Mouse (Mus musculus) small intestine, adult 2 months (tissue): ENCODE results near the gene Krtap20-2. TPM values are rescaled to one million over a fixed set of nuclear protein-coding genes. Genes with fewer than 3 reads are reported as not detected.
"Not testable (repeated sequence)": the region's sequence is repeated elsewhere in the genome, so short reads cannot be mapped to it uniquely, and the experiment has no call there.

Source experiments
- H3K27ac ChIP-seq: fragments of 200-500 bp; 2 replicates; pipeline ENCODE4 v1.5.1; 2012; ENCODE audit warnings: low read depth, low read length, control low read depth, inconsistent platforms; ENCODE audit not compliant: insufficient read depth
- H3K27me3 ChIP-seq: fragments of 200-500 bp; 2 replicates; pipeline ENCODE4 v1.6.1; 2012; ENCODE audit warnings: mild to moderate bottlenecking, moderate library complexity, low read length, inconsistent platforms; ENCODE audit not compliant: control insufficient read depth, insufficient read depth
- H3K36me3 ChIP-seq: fragments of 200-500 bp; 2 replicates; pipeline ENCODE4 v1.6.1; 2012; ENCODE audit warnings: mild to moderate bottlenecking, low read length, control low read depth, inconsistent platforms; ENCODE audit not compliant: control insufficient read depth, insufficient read depth
- H3K4me1 ChIP-seq: fragments of 200-500 bp; 2 replicates; pipeline ENCODE4 v1.6.1; 2012; ENCODE audit warnings: low read length, inconsistent platforms, mixed read lengths; ENCODE audit not compliant: control insufficient read depth, insufficient read depth, insufficient read length
- H3K4me3 ChIP-seq: fragments of 200-500 bp; 2 replicates; pipeline ENCODE4 v1.5.1; 2012; ENCODE audit warnings: low read depth, mild to moderate bottlenecking, control low read depth, inconsistent platforms, low read length, moderate library complexity
- CTCF ChIP-seq: fragments of 200-500 bp; IDR thresholded peaks from 2 replicates; pipeline ENCODE4 v1.5.1; 2012; ENCODE audit warnings: low read depth, mild to moderate bottlenecking, control low read depth, inconsistent platforms, low read length, moderate library complexity, mixed read lengths; ENCODE audit not compliant: insufficient replicate concordance, insufficient read length; ENCODE audit errors: extremely low read depth
- POLR2A ChIP-seq: fragments of 200-500 bp; IDR thresholded peaks from 2 replicates; pipeline ENCODE4 v1.6.1; 2012; ENCODE audit warnings: low read depth, mild to moderate bottlenecking, control low read depth, inconsistent platforms, low read length, moderate library complexity
- WGBS: fragments of 180-500 bp; shearing (Covaris S2); methylation state at CpG from one replicate; pipeline ENCODE4 v1.1.7; 2018; 5-methylcytosine and 5-hydroxymethylcytosine counted together
- polyA plus RNA-seq: library from polyadenylated mRNA; depleted of rRNA; stranded (reverse); fragments of >200 nt; gene quantifications from 2 replicates; pipeline ENCODE4 v1.2.3, GENCODE M21; 2012; rRNA removed

Gene Krtap20-2
- not detected in 2 replicates for polyA plus RNA-seq

DNA sequence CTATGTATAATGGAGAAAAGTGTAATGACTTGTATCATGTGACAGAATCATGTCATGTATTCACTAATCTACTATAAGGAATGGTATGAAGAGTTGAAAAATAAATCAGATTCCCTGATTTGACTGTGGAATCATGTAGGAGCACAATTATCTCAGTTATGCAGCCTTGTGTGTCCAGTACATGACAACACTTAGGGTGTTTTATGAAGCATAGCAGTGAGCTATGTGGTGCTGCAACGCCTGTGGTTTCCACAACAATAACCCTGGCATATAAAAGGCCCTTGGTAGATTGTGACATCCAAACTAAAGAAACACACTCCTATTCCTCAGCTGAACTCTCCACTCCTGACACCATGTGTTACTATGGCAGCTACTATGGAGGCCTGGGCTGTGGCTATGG lies at the start of gene Krtap20-2:
TSS of gene Krtap20-2 (plus strand) at position 301 of the 400 bp plus-strand sequence.
- WGBS: 53% methylated on average over 1 of the region's 1 CpGs
- Histone ChIP-seq H3K27me3 (no peaks in the 10 kb centered on the region), H3K4me1 (no peaks in the 10 kb centered on the region), H3K27ac (no peak within 1 kb of the TSS), H3K36me3 (no peaks in the 10 kb centered on the region), H3K4me3 (no peak within 1 kb of the TSS)
- TF ChIP-seq CTCF: no peak
- TF ChIP-seq POLR2A: no peak

DNA sequence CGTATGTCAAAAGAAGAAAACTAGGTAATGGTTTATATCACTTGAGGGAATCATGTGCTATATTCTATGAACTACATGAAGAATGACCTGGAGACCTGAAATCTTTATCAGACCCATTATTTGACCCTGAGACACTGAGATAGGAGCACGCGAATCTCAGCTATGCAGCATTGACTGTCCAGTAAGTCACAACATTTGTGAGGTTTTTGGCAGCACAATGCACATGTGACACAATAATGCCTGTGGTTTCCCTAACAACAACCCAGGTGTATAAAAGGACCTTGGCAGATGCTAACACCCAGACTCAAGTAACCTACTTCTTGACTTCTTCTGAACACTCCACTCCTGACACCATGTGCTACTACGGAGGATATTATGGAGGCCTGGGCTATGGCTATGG lies 48.0 kb upstream of the Krtap20-2 start, which contains the start of gene Gm9789:
TSS of gene Gm9789 (plus strand) at position 301 of the 400 bp plus-strand sequence.
- Histone ChIP-seq H3K27ac (no peak within 1 kb of the TSS), H3K4me3 (no peak within 1 kb of the TSS), H3K36me3 (no peaks in the 10 kb centered on the region), H3K27me3 (no peaks in the 10 kb centered on the region), H3K4me1 (no peaks in the 10 kb centered on the region)
- 86% methylated on average over 4 of the region's 4 CpGs for WGBS
- no peak for TF ChIP-seq CTCF

DNA sequence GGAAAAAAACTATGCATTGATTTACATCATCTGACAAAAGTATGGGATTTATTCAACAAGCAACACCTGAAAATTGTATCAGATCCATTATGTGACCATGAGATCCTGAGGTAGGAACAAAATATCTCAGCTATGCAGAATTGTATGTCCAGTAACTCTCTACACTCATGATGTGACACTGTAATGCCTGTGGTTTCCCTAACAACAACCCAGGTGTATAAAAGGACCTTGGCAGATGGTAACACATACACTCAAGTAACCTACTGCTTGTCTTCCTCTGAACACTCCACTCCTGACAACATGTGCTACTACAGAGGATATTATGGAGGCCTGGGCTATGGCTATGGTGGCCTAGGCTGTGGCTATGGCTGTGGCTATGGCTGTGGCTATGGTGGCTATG lies 36.5 kb upstream of the Krtap20-2 start, which contains the start of gene Gm7735:
TSS of gene Gm7735 (plus strand) at position 301 of the 400 bp plus-strand sequence.
- H3K27me3 ChIP-seq, H3K27ac ChIP-seq, H3K4me3 ChIP-seq, H3K36me3 ChIP-seq, H3K4me1 ChIP-seq: not testable (repeated sequence)

DNA sequence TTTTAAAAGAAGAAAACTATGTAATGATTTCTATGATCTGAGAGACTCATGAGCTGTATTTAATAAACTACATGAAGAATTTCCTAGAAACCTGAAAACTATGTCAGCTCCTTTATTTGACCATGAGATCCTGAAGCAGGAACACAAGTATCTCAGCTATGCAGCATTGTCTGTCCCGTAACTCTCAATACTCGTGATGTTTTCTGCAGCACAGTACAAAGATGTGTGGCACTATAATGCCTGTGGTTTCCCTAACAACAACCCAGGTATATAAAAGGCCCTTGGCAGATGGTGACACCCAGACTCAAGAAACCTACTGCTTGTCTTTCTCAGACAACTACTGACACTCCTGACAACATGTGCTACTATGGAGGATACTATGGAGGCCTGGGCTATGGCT lies 31.2 kb upstream of the Krtap20-2 start, which contains the start of gene 1110057P08Rik:
TSS of gene 1110057P08Rik (plus strand) at position 301 of the 400 bp plus-strand sequence.
- no peak within 1 kb of the TSS for H3K4me3 ChIP-seq
- TF ChIP-seq CTCF (no peak), POLR2A (no peak)
- no peaks in the 10 kb centered on the region for H3K27me3 ChIP-seq
- no peaks in the 10 kb centered on the region for H3K36me3 ChIP-seq
- 71% methylated on average over 2 of the region's 2 CpGs for WGBS
- H3K27ac ChIP-seq: no peak within 1 kb of the TSS
- no peaks in the 10 kb centered on the region for H3K4me1 ChIP-seq

DNA sequence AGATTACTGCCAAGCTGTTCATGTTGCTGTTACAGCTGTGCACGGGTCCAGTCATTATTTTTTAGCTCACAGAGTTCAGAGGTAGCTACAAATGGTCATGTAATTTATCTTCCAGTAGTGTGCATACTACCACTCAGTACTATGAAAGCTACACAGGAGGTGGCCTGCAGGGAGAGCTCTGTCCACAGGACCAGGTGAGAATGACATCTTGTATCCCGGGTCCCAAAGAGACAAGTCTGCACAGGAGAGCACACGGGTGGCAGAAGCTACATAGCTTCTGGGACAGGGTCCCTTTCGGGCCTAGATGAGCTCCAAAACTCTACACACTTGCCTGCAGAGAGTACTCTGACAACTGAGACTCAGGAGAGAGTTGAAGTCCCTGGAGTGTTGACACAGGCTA lies 17.0 kb upstream of the Krtap20-2 start:
- no peaks in the 10 kb centered on the region for H3K27me3 ChIP-seq

More for the DNA sequence above, 17.0 kb upstream of the Krtap20-2 start:
- H3K27ac ChIP-seq: no peak overlapping the region
- H3K4me3 ChIP-seq: no peak overlapping the region
- no peak for TF ChIP-seq POLR2A
- no peak for TF ChIP-seq CTCF
- H3K36me3 ChIP-seq: no peaks in the 10 kb centered on the region
- H3K4me1 ChIP-seq: no peaks in the 10 kb centered on the region
- WGBS: 78% methylated on average over 4 of the region's 4 CpGs

Other genes starting within 250 kb of the Krtap20-2 start
- gene Krtap16-3, start 243.0 kb upstream of the Krtap20-2 start, polyA plus RNA-seq: not detected in 2 replicates
- not detected in 2 replicates for gene Krtap22-2, start 195.1 kb upstream of the Krtap20-2 start, polyA plus RNA-seq
- gene Gm10229, start 190.6 kb upstream of the Krtap20-2 start, polyA plus RNA-seq: not detected in 2 replicates
- not detected in 2 replicates for gene Krtap6-1, start 174.2 kb upstream of the Krtap20-2 start, polyA plus RNA-seq
- gene Gm10228, start 164.4 kb upstream of the Krtap20-2 start, polyA plus RNA-seq: not detected in 2 replicates
- not detected in 2 replicates for gene Krtap6-5, start 158.0 kb upstream of the Krtap20-2 start, polyA plus RNA-seq
- not detected in 2 replicates for gene 1110025L11Rik, start 141.9 kb upstream of the Krtap20-2 start, polyA plus RNA-seq
- not detected in 2 replicates for gene Krtap6-3, start 121.8 kb upstream of the Krtap20-2 start, polyA plus RNA-seq
- not detected in 2 replicates for gene Gm6358, start 65.0 kb upstream of the Krtap20-2 start, polyA plus RNA-seq
- not detected in 2 replicates for gene Gm10061, start 54.8 kb upstream of the Krtap20-2 start, polyA plus RNA-seq
- gene Gm9789, start 47.9 kb upstream of the Krtap20-2 start, polyA plus RNA-seq: not detected in 2 replicates
- not detected in 2 replicates for gene Gm7735, start 36.4 kb upstream of the Krtap20-2 start, polyA plus RNA-seq
- gene 1110057P08Rik, start 31.1 kb upstream of the Krtap20-2 start, polyA plus RNA-seq: not detected in 2 replicates
- not detected in 2 replicates for gene Krtap21-1, start 198.0 kb downstream of the Krtap20-2 start, polyA plus RNA-seq
- not detected in 2 replicates for gene Krtap6-2, start 214.2 kb downstream of the Krtap20-2 start, polyA plus RNA-seq